Mouse (Mus musculus): Measurements from ENCODE around the gene Ric1. TPM values are rescaled to one million over a fixed set of nuclear protein-coding genes. Genes with fewer than 3 reads are reported as not detected.

Gene Ric1
- polyA plus RNA-seq, 1 experiment from 2014 or later = 19.3 TPM

DNA sequence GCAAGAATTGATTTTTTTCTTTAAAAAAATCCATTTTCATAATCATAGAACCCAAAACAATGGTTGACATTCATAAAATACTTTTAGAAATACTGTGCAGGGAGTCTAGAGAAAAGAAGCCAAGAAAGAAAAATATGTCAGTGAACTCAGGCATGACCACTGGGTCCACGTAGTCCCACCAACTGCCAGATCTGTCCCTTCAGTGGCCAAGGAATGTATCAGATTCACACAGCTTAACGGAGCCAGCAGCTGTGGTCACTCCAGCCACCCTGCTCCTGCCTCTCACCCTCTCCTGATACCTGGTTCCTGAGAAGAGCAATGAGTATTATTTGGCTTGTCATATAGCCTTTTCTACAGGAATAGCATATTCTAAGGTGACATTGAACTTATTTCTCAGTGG is 38.7 kb upstream of the Ric1 start:
- no peak overlapping the region for H3K9ac ChIP-seq (ENCODE audit: low read depth, low read length)
- H3K36me3 ChIP-seq (ENCODE audit: control insufficient read depth, insufficient read depth, low read length) = no peaks in the 10 kb centered on the region
- WGBS = 42% methylated on average over 2 of the region's 2 CpGs
- peak; percentile 64; the same call in 1 of the 2 replicates for ATAC-seq (ENCODE audit: low FRiP score, low TSS enrichment)
- no peaks in the 10 kb centered on the region for H3K9me3 ChIP-seq (ENCODE audit: control insufficient read depth, low read length)
- H3K4me3 ChIP-seq (ENCODE audit: low read length) = no peak overlapping the region
- H3K4me2 ChIP-seq (replicated peaks; ENCODE audit: low read depth, low read length) = no peak overlapping the region
- H3K4me1 ChIP-seq (ENCODE audit: control insufficient read depth, insufficient read depth, low read length) = 0 out of 2 replicates have a peak, but pooled peaks cover under 1% of the 10 kb centered on the region
- no peaks in the 10 kb centered on the region for H3K27me3 ChIP-seq (ENCODE audit: control insufficient read depth, insufficient read depth, low read length)
- H3K27ac ChIP-seq (ENCODE audit: low read depth, low read length) = no peak overlapping the region

DNA sequence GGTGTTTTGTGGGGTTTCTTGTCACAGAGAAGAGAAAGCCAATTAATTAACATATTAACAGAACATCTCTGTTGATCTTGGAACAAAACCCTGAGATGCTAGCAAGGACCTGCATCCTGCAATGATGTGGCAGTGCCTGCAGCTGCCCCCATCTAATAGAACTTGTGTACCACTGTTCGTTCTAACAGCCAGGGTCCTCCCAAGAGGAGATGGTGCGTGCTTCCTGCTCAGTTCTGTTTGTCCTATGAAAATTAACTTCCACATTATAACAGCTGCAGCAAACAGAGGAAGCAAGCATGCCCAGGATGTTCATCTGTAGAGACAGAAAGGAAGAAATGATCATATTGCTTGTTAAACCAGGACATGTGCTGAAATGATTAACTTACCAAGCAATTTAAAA is 37.5 kb upstream of the Ric1 start:
- Histone ChIP-seq H3K4me2 (replicated peaks; ENCODE audit: low read depth, low read length) (no peak overlapping the region), H3K9me3 (ENCODE audit: control insufficient read depth, low read length) (no peaks in the 10 kb centered on the region), H3K36me3 (ENCODE audit: control insufficient read depth, insufficient read depth, low read length) (no peaks in the 10 kb centered on the region), H3K9ac (ENCODE audit: low read depth, low read length) (no peak overlapping the region), H3K4me3 (ENCODE audit: low read length) (no peak overlapping the region), H3K27me3 (ENCODE audit: control insufficient read depth, insufficient read depth, low read length) (no peaks in the 10 kb centered on the region), H3K4me1 (ENCODE audit: control insufficient read depth, insufficient read depth, low read length) (0 out of 2 replicates have a peak, but pooled peaks cover 3% of the 10 kb centered on the region), H3K27ac (ENCODE audit: low read depth, low read length) (no peak overlapping the region)
- WGBS = 63% methylated on average over 2 of the region's 2 CpGs
- ATAC-seq (ENCODE audit: low FRiP score, low TSS enrichment) = no peak

- WGBS = 86% methylated on average over 3 of the region's 3 CpGs
- Histone ChIP-seq H3K9me3 (ENCODE audit: control insufficient read depth, low read length) (no peaks in the 10 kb centered on the region), H3K4me2 (replicated peaks; ENCODE audit: low read depth, low read length) (no peak overlapping the region), H3K4me1 (ENCODE audit: control insufficient read depth, insufficient read depth, low read length) (0 out of 2 replicates have a peak, but pooled peaks cover 3% of the 10 kb centered on the region), H3K36me3 (ENCODE audit: control insufficient read depth, insufficient read depth, low read length) (no peaks in the 10 kb centered on the region), H3K27ac (ENCODE audit: low read depth, low read length) (no peak overlapping the region), H3K4me3 (ENCODE audit: low read length) (no peak overlapping the region), H3K9ac (ENCODE audit: low read depth, low read length) (no peak overlapping the region), H3K27me3 (ENCODE audit: control insufficient read depth, insufficient read depth, low read length) (no peaks in the 10 kb centered on the region)
- no peak for ATAC-seq (ENCODE audit: low FRiP score, low TSS enrichment)
These were observed 36.7 kb upstream of the Ric1 start for GRCm38 (mm10) chr19:29485257-29485948.

DNA sequence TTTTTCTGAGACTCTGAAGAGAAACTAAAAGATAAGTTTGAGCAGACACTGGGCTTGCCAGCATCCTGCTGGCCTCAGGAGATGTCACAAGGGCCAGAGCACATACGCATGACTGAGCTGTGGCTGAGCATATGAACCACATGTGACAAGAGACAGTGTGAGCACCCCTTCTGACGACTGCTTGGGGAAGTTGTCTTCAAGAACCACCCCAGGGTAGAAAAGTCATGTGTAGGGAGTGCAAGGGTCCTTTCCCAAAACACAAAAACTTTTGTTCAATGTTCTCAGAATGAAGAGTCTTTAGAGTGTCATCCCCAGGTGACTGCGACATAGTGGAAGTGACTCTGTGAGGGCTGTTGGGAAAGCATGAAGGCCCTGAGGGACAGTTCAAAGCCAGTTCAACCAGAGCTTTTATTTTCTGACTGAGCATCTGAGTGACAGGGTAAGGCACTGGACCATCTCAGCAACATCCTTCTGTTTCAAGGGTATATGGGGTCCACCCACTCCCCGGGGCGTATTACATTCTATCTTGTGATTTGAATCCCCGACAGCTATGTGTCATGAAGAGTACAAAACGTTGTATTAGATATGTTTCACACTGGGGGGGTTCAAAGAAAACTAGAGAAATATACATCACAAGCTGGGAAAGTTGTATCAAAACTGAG is 35.4 kb upstream of the Ric1 start:
- WGBS = 85% methylated on average over 7 of the region's 7 CpGs
- ATAC-seq (ENCODE audit: low FRiP score, low TSS enrichment) = no peak

GRCm38 (mm10) chr19:29487326-29488072 is 34.6 kb upstream of the Ric1 start:
- Histone ChIP-seq H3K9ac (ENCODE audit: low read depth, low read length) (no peak overlapping the region), H3K27ac (ENCODE audit: low read depth, low read length) (no peak overlapping the region), H3K4me1 (ENCODE audit: control insufficient read depth, insufficient read depth, low read length) (0 out of 2 replicates have a peak, but pooled peaks cover 3% of the 10 kb centered on the region), H3K36me3 (ENCODE audit: control insufficient read depth, insufficient read depth, low read length) (no peaks in the 10 kb centered on the region), H3K4me3 (ENCODE audit: low read length) (no peak overlapping the region), H3K27me3 (ENCODE audit: control insufficient read depth, insufficient read depth, low read length) (no peaks in the 10 kb centered on the region), H3K9me3 (ENCODE audit: control insufficient read depth, low read length) (no peaks in the 10 kb centered on the region), H3K4me2 (replicated peaks; ENCODE audit: low read depth, low read length) (no peak overlapping the region)
- ATAC-seq (ENCODE audit: low FRiP score, low TSS enrichment) = no peak
- WGBS = 89% methylated on average over 14 of the region's 14 CpGs

More for the DNA sequence above, 35.4 kb upstream of the Ric1 start:
- Histone ChIP-seq H3K4me2 (replicated peaks; ENCODE audit: low read depth, low read length) (no peak overlapping the region), H3K9ac (ENCODE audit: low read depth, low read length) (no peak overlapping the region), H3K9me3 (ENCODE audit: control insufficient read depth, low read length) (no peaks in the 10 kb centered on the region), H3K4me3 (ENCODE audit: low read length) (no peak overlapping the region), H3K4me1 (ENCODE audit: control insufficient read depth, insufficient read depth, low read length) (0 out of 2 replicates have a peak, but pooled peaks cover 3% of the 10 kb centered on the region), H3K27ac (ENCODE audit: low read depth, low read length) (no peak overlapping the region), H3K27me3 (ENCODE audit: control insufficient read depth, insufficient read depth, low read length) (no peaks in the 10 kb centered on the region), H3K36me3 (ENCODE audit: control insufficient read depth, insufficient read depth, low read length) (no peaks in the 10 kb centered on the region)

- Histone ChIP-seq H3K4me1 (ENCODE audit: control insufficient read depth, insufficient read depth, low read length) (0 out of 2 replicates have a peak, but pooled peaks cover 3% of the 10 kb centered on the region), H3K27ac (ENCODE audit: low read depth, low read length) (no peak overlapping the region), H3K9ac (ENCODE audit: low read depth, low read length) (no peak overlapping the region), H3K9me3 (ENCODE audit: control insufficient read depth, low read length) (no peaks in the 10 kb centered on the region), H3K4me2 (replicated peaks; ENCODE audit: low read depth, low read length) (no peak overlapping the region), H3K36me3 (ENCODE audit: control insufficient read depth, insufficient read depth, low read length) (no peaks in the 10 kb centered on the region), H3K4me3 (ENCODE audit: low read length) (no peak overlapping the region), H3K27me3 (ENCODE audit: control insufficient read depth, insufficient read depth, low read length) (no peaks in the 10 kb centered on the region)
- WGBS = 54% methylated on average over 6 of the region's 6 CpGs
- ATAC-seq (ENCODE audit: low FRiP score, low TSS enrichment) = no peak
These were observed 34.0 kb upstream of the Ric1 start for GRCm38 (mm10) chr19:29488073-29488390.

GRCm38 (mm10) chr19:29488420-29488819 is 33.7 kb upstream of the Ric1 start:
- Histone ChIP-seq H3K27me3 (ENCODE audit: control insufficient read depth, insufficient read depth, low read length) (no peaks in the 10 kb centered on the region), H3K4me1 (ENCODE audit: control insufficient read depth, insufficient read depth, low read length) (0 out of 2 replicates have a peak, but pooled peaks cover 3% of the 10 kb centered on the region), H3K9me3 (ENCODE audit: control insufficient read depth, low read length) (no peaks in the 10 kb centered on the region), H3K27ac (ENCODE audit: low read depth, low read length) (no peak overlapping the region), H3K4me2 (replicated peaks; ENCODE audit: low read depth, low read length) (no peak overlapping the region; the same call in 1 of the 2 replicates), H3K4me3 (ENCODE audit: low read length) (no peak overlapping the region), H3K9ac (ENCODE audit: low read depth, low read length) (no peak overlapping the region), H3K36me3 (ENCODE audit: control insufficient read depth, insufficient read depth, low read length) (no peaks in the 10 kb centered on the region)
- no peak for ATAC-seq (ENCODE audit: low FRiP score, low TSS enrichment)
- 35% methylated on average over 10 of the region's 10 CpGs for WGBS

DNA sequence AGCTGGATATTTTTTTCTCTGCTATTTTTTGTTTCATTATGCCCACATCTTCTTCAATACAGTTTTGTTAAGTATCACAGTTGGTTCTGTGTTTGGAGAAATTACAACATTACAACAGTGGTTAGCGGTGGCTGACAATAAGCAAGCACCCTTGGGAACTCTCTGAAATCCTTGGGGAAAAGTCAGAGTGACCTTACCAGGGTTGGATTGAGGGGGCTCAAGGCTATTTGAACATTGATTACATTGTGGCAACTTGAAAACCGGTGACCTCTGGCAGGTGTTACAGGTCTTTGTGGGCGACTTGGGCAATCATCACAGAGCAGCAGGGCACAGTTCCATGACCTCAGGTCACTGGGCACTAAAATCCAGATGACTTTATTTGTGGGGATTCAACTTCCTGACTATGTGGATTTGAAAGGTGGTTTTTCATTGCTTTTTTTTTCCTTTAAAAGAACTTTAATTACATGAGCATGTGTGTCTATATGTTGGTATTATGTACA is 32.2 kb upstream of the Ric1 start:
- H3K9ac ChIP-seq (ENCODE audit: low read depth, low read length) = no peak overlapping the region
- WGBS = 65% methylated on average over 3 of the region's 3 CpGs
- no peak for ATAC-seq (ENCODE audit: low FRiP score, low TSS enrichment)
- H3K27me3 ChIP-seq (ENCODE audit: control insufficient read depth, insufficient read depth, low read length) = no peaks in the 10 kb centered on the region
- H3K4me1 ChIP-seq (ENCODE audit: control insufficient read depth, insufficient read depth, low read length) = 0 out of 2 replicates have a peak, but pooled peaks cover 3% of the 10 kb centered on the region
- no peak overlapping the region for H3K4me3 ChIP-seq (ENCODE audit: low read length)
- H3K9me3 ChIP-seq (ENCODE audit: control insufficient read depth, low read length) = no peaks in the 10 kb centered on the region
- no peak overlapping the region for H3K27ac ChIP-seq (ENCODE audit: low read depth, low read length)
- H3K4me2 ChIP-seq (replicated peaks; ENCODE audit: low read depth, low read length) = no peak overlapping the region
- H3K36me3 ChIP-seq (ENCODE audit: control insufficient read depth, insufficient read depth, low read length) = no peaks in the 10 kb centered on the region

Measured in kidney, embryonic 14.5 days (tissue).